Mouse (Mus musculus) adrenal gland, postnatal 14 days (tissue): ENCODE measurements around the gene Habp4. TPM values are rescaled to one million over a fixed set of nuclear protein-coding genes. Genes with fewer than 3 reads are reported as not detected.

ENCODE experiments used
- total RNA-seq: library from RNA; stranded (reverse); gene quantifications from 2 replicates; pipeline ENCODE4 v1.2.3, GENCODE M21; 2021

Gene Habp4
- total RNA-seq, 1 experiment from 2014 or later: 24.6 TPM

Other genes with a start within 250 kb of the Habp4 start
- 0.68 TPM in 1 of 2 replicates, not detected in the other for gene Hsd17b3, start 72.6 kb upstream of the Habp4 start, total RNA-seq
- gene Slc35d2, start 32.5 kb upstream of the Habp4 start, total RNA-seq: 8.6 and 9.2 TPM in 2 replicates
- gene Zfp367, start 8.6 kb upstream of the Habp4 start, total RNA-seq: 28.8 and 30.8 TPM in 2 replicates
- 10.0 and 10.6 TPM in 2 replicates for gene Cdc14b, start 113.5 kb downstream of the Habp4 start, total RNA-seq
- gene Aaed1, start 150.9 kb downstream of the Habp4 start, total RNA-seq: 48.3 and 50.7 TPM in 2 replicates
- gene Ctsl, start 209.1 kb downstream of the Habp4 start, total RNA-seq: 306 and 371 TPM in 2 replicates